Comparison of ENCODE assay signal across 15 mouse cellular contexts in the genomic region with DNA sequence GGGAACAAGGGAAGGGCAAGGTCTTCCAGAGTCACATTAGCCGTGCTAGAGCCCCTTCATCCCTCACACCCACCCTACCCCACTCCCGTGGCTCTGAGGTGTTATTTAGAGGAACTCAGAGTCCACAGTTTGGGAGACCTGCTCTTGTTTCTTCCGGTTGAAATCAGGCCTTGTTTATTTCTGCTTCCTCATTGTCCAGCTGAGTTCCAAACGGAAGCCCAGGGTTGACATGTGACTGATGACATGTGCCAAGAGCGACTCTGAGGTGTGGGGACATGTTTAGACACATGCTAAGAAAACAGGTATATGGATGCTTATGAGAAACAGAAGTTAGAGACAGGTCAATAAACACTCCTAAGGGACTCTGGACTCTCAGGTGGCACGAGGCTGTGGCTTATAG.
"Had no signal": no experiment of that assay in that cellular context is flagged by ENCODE, and none has a peak within 500 bp of the region (broad histone marks: within the 10 kb centered on the region; RNA-seq: fewer than 3 reads in every experiment).

No protein-coding gene starts in this region.

- H3K27ac ChIP-seq: hindbrain, postnatal 0 days; kidney, embryonic 15.5 days; left cerebral cortex, adult 2 months; liver, embryonic 14.5 days; midbrain, embryonic 10.5 days; neural tube, embryonic 13.5 days; stomach, postnatal 0 days had no signal

- H3K9ac ChIP-seq: kidney, embryonic 15.5 days; liver, embryonic 14.5 days; lung, embryonic 14.5 days; neural tube, embryonic 13.5 days had no signal

- H3K36me3 ChIP-seq: kidney, embryonic 15.5 days; midbrain, embryonic 10.5 days; neural tube, embryonic 13.5 days had no signal

- DNase-seq: kidney, adult 11 months; kidney, postnatal 25 days; liver; lung, embryonic 14.5 days; midbrain, embryonic 14.5 days; right cerebral cortex, postnatal 14 days; thymus, adult 18-20 months; thymus, postnatal 14 days had no signal

- H3K4me3 ChIP-seq: kidney, embryonic 15.5 days; left cerebral cortex, adult 2 months; midbrain, embryonic 10.5 days; neural tube, embryonic 13.5 days had no signal

- H3K9me3 ChIP-seq: kidney, embryonic 15.5 days; midbrain, embryonic 10.5 days; neural tube, embryonic 13.5 days had no signal

- H3K27me3 ChIP-seq: kidney, embryonic 15.5 days had no signal

- ATAC-seq: hindbrain, postnatal 0 days had no signal

- H3K4me2 ChIP-seq: kidney, embryonic 15.5 days; lung, embryonic 14.5 days; neural tube, embryonic 13.5 days had no signal
